Mouse (Mus musculus) brain, adult 2 months (tissue): Measurements from ENCODE around the gene Camk2d.

Experiments used
- DNase-seq: peaks from one replicate; pipeline ENCODE4 v3.0.0; 2011; ENCODE audit warnings: low read depth, low spot score

Gene Camk2d

GRCm38 (mm10) chr3:126690627-126691505, 94.8 kb downstream of the Camk2d start:
- no peak for DNase-seq

GRCm38 (mm10) chr3:126691565-126691964, 95.5 kb downstream of the Camk2d start:
- DNase-seq = no peak

- DNase-seq = no peak
Observed at GRCm38 (mm10) chr3:126692797-126693196, 96.7 kb downstream of the Camk2d start.

GRCm38 (mm10) chr3:126693302-126693701, 97.2 kb downstream of the Camk2d start:
- peak; percentile 34 for DNase-seq

- peak; percentile 96 for DNase-seq
Observed at GRCm38 (mm10) chr3:126695456-126696293, 99.6 kb downstream of the Camk2d start.

GRCm38 (mm10) chr3:126696620-126697019, 100.5 kb downstream of the Camk2d start:
- DNase-seq = no peak

- DNase-seq = no peak
Observed at GRCm38 (mm10) chr3:126699740-126700139, 103.6 kb downstream of the Camk2d start.

GRCm38 (mm10) chr3:126701067-126701466, 105.0 kb downstream of the Camk2d start:
- no peak for DNase-seq

GRCm38 (mm10) chr3:126701586-126701985, 105.5 kb downstream of the Camk2d start:
- DNase-seq = peak; percentile 69

- DNase-seq = peak; percentile 95
Observed at GRCm38 (mm10) chr3:126705490-126705889, 109.4 kb downstream of the Camk2d start.

- DNase-seq = peak; percentile 58
Observed at GRCm38 (mm10) chr3:126714281-126714680, 118.2 kb downstream of the Camk2d start.

- peak; percentile 97 for DNase-seq
Observed at GRCm38 (mm10) chr3:126723021-126723449, 126.9 kb downstream of the Camk2d start.

- DNase-seq = peak; percentile 48
Observed at GRCm38 (mm10) chr3:126723458-126723857, 127.4 kb downstream of the Camk2d start.

GRCm38 (mm10) chr3:126725647-126726046, 129.5 kb downstream of the Camk2d start:
- DNase-seq = peak; percentile 57

- no peak for DNase-seq
Observed at GRCm38 (mm10) chr3:126727387-126727786, 131.3 kb downstream of the Camk2d start.

- peak; percentile 63 for DNase-seq
Observed at GRCm38 (mm10) chr3:126730411-126730810, 134.3 kb downstream of the Camk2d start.

GRCm38 (mm10) chr3:126732323-126732722, 136.2 kb downstream of the Camk2d start:
- DNase-seq = no peak

GRCm38 (mm10) chr3:126734533-126734932, 138.4 kb downstream of the Camk2d start:
- DNase-seq = no peak

GRCm38 (mm10) chr3:126735211-126735610, 139.1 kb downstream of the Camk2d start:
- no peak for DNase-seq

GRCm38 (mm10) chr3:126737128-126737527, 141.0 kb downstream of the Camk2d start:
- peak; percentile 71 for DNase-seq

GRCm38 (mm10) chr3:126740146-126740545, 144.0 kb downstream of the Camk2d start:
- DNase-seq = peak; percentile 21

GRCm38 (mm10) chr3:126744432-126745133, 148.5 kb downstream of the Camk2d start:
- DNase-seq = peak; percentile 96
